In the genomic region with DNA sequence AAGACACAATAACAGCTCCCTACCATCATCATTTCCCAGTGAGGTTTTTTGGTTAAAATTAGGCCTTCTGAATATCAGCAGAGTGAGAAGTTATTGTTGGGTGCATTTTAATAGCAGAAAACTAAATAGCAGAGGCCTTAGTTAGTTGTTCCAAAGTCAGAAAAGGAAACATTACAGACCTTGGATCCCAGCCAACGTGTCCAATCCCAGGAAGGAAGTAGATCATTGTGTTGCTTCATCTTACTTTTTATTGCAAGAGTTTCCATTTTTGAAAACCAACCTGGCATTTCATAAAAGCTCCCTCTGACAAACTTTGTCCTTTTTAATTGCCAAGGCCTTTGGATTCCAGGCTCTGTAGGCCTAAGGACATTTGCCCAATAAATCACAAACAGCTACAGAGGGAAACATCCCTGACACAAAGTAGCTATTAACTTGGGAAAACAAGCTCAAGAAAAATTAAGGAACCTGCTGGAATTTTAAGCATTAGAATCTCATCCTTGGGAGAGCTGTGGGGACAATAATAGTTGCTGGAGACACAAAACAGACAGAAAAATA, we compare ENCODE assay signal across 8 mouse cellular contexts. TPM values are rescaled to one million over a fixed set of nuclear protein-coding genes. Genes with fewer than 3 reads are reported as not detected.
DNase-seq lines count a peak whose midpoint lies in the region; TF ChIP-seq lines count a peak whose summit lies in the region.

No protein-coding gene starts in this region.

- H3K27ac ChIP-seq in layer of hippocampus, adult 2 months: peak overlapping the region; percentile 43; the same call in 1 of the 2 replicates
- peak overlapping the region; percentile 88 for H3K27ac ChIP-seq in bone marrow macrophage, adult 2 months (ENCODE audit: insufficient read depth, low read depth, low read length)

- H3K4me1 ChIP-seq in bone marrow macrophage, adult 2 months (ENCODE audit: control insufficient read depth, insufficient read depth, low read length): peaks cover 23% of the 10 kb centered on the region

- no peak overlapping the region for H3K4me3 ChIP-seq in layer of hippocampus, adult 2 months
- no peak overlapping the region for H3K4me3 ChIP-seq in bone marrow macrophage, adult 2 months (ENCODE audit: insufficient read depth, low read length)

- peak in 1 of 2 experiments; percentile 4 for DNase-seq in layer of hippocampus, adult 2 months (ENCODE audit: low spot score in 2 of 2)
- no peak for DNase-seq in layer of hippocampus, postnatal 25 days (ENCODE audit: extremely low spot score in 1 of 2, low spot score in 1 of 2)
- DNase-seq in heart, postnatal 4 days: peak; percentile 65
- peak; percentile 39 for DNase-seq in ovary, postnatal 14 days (ENCODE audit: low spot score)
- no peak for DNase-seq in thymus, postnatal 10 days (ENCODE audit: low spot score in 2 of 2)
- DNase-seq in thymus, adult 18-20 months: no peak
- DNase-seq in retina, postnatal 1 day: no peak

- no peak for TF ChIP-seq POLR2A in bone marrow macrophage, adult 2 months (IDR thresholded peaks at IDR 0.05; ENCODE audit: borderline replicate concordance, low read depth, low read length)

- no peak for TF ChIP-seq CTCF in layer of hippocampus, adult 2 months (conservative IDR thresholded peaks at IDR 0.05)
- no peak for TF ChIP-seq CTCF in bone marrow macrophage, adult 2 months (IDR thresholded peaks at IDR 0.05; ENCODE audit: low read depth, low read length)

RNA-seq across cellular contexts. Expression of gene Mbnl1, which starts 34.9 kb away (rescaled TPM):
- 100 to 1,000 TPM; 121 to 127 TPM for total RNA-seq in layer of hippocampus, adult 2 months (2021)
- 100 to 1,000 TPM; 113 to 125 TPM for total RNA-seq in layer of hippocampus, postnatal 25 days (2021)
- 668 and 730 TPM in 2 replicates for polyA plus RNA-seq in bone marrow macrophage, adult 2 months (2012; ENCODE audit: insufficient read depth, insufficient read length, missing spikeins)
- 100 to 1,000 TPM; 155 to 163 TPM for total RNA-seq in heart, postnatal 4 days (2021)

Comparison
In these comparisons a context has a peak if more than half of its experiments do, and no peak if none do; other contexts are left out.
1. DNase-seq: peak in heart, postnatal 4 days (single experiment) and ovary, postnatal 14 days (single experiment); none in layer of hippocampus, postnatal 25 days (0 of 2), thymus, postnatal 10 days (0 of 2), thymus, adult 18-20 months (0 of 2) and retina, postnatal 1 day (single experiment).